ENCODE assay signal across 17 mouse cellular contexts in genomic region chr5:106672597-106672996, GRCm38 (mm10).
"Had no signal": no experiment of that assay in that cellular context is flagged by ENCODE, and none has a peak within 500 bp of the region (broad histone marks: within the 10 kb centered on the region; RNA-seq: fewer than 3 reads in every experiment).

No protein-coding gene starts in this region.

- H3K4me3 ChIP-seq: limb, embryonic 12.5 days; limb, embryonic 15.5 days; liver, embryonic 13.5 days; midbrain, embryonic 10.5 days; midbrain, embryonic 13.5 days; neural tube, embryonic 12.5 days; neural tube, embryonic 15.5 days; stomach, embryonic 15.5 days had no signal

- H3K9me3 ChIP-seq: limb, embryonic 12.5 days; limb, embryonic 15.5 days; liver, embryonic 13.5 days; midbrain, embryonic 10.5 days; midbrain, embryonic 13.5 days; neural tube, embryonic 15.5 days; stomach, embryonic 15.5 days had no signal

- H3K4me2 ChIP-seq: limb, embryonic 12.5 days; limb, embryonic 15.5 days; liver, embryonic 13.5 days; midbrain, embryonic 13.5 days; neural tube, embryonic 12.5 days; neural tube, embryonic 15.5 days; stomach, embryonic 15.5 days had no signal

- H3K27ac ChIP-seq: limb, embryonic 12.5 days; limb, embryonic 15.5 days; liver, embryonic 13.5 days; midbrain, embryonic 10.5 days; midbrain, embryonic 13.5 days; neural tube, embryonic 12.5 days; stomach, embryonic 15.5 days had no signal

- H3K9ac ChIP-seq: limb, embryonic 12.5 days; limb, embryonic 15.5 days; liver, embryonic 13.5 days; midbrain, embryonic 13.5 days; neural tube, embryonic 12.5 days; neural tube, embryonic 15.5 days; stomach, embryonic 15.5 days had no signal

- H3K36me3 ChIP-seq: limb, embryonic 15.5 days; stomach, embryonic 15.5 days had no signal

- ATAC-seq: midbrain, embryonic 13.5 days had no signal

- H3K27me3 ChIP-seq: limb, embryonic 12.5 days; limb, embryonic 15.5 days; liver, embryonic 13.5 days; midbrain, embryonic 13.5 days; neural tube, embryonic 12.5 days; neural tube, embryonic 15.5 days; stomach, embryonic 15.5 days had no signal

- H3K4me1 ChIP-seq: limb, embryonic 12.5 days; limb, embryonic 15.5 days; midbrain, embryonic 13.5 days; neural tube, embryonic 12.5 days; stomach, embryonic 15.5 days had no signal

- DNase-seq: kidney, adult 18-20 months; kidney, adult 9 months; kidney, postnatal 4 days; left cerebral cortex, postnatal 4 days; liver, embryonic 13.5 days; lung, postnatal 4 days; retina, postnatal 1 day; right cerebral cortex, postnatal 25 days; spleen, adult 18-20 months; thymus, postnatal 25 days had no signal
